Mouse (Mus musculus) embryonic fibroblast, embryonic 13.5 days (primary cell): ENCODE measurements around the gene Eef2k.

Experiments
- CTCF ChIP-seq: IDR thresholded peaks from 2 replicates; pipeline ENCODE4 v1.5.1; 2011; ENCODE audit warnings: mild to moderate bottlenecking, control low read depth, low read length, moderate library complexity, borderline replicate concordance; ENCODE audit not compliant: insufficient read depth
- POLR2A ChIP-seq: IDR thresholded peaks from 2 replicates; pipeline ENCODE4 v1.6.1; 2011; ENCODE audit warnings: low read depth, mild to moderate bottlenecking, control low read depth, low read length, moderate library complexity

DNA sequence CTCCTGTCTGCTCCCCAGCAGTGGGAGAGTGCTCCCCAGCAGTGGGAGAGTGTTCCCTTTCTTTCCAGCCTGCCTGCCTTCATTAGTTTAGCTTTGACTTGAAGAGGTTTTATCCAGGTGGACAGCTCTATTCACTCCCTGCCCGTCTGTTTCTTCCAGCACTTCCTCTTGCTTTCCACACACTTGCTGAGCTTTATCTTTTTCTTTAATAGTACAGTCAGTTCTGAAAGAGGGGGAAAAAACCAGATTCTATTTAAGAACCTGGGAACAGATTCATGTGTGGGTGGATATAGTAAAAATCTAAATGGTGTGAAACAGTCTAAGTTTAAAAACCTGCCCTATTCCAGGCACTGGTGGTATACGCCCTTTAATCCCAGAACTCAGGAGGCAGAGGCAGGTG, 17.5 kb upstream of the Eef2k start:
- no peak for TF ChIP-seq CTCF
- TF ChIP-seq POLR2A: no peak
